Mouse (Mus musculus) MN1 (cell line): ENCODE data around the gene Wdr34.

ENCODE experiments used
- DNase-seq: peaks from one replicate; pipeline ENCODE4 v3.0.0-alpha.2; 2016; ENCODE audit warnings: low spot score

Wdr34 gene

GRCm38 (mm10) chr2:30032244-30032846 lies 16.3 kb downstream of the Wdr34 start:
- DNase-seq = no peak

- no peak for DNase-seq
Observed at GRCm38 (mm10) chr2:30026997-30027396, 21.7 kb downstream of the Wdr34 start.

GRCm38 (mm10) chr2:30025454-30025853 lies 23.2 kb downstream of the Wdr34 start:
- no peak for DNase-seq

GRCm38 (mm10) chr2:30014326-30014966 lies 34.2 kb downstream of the Wdr34 start:
- DNase-seq = no peak

DNA sequence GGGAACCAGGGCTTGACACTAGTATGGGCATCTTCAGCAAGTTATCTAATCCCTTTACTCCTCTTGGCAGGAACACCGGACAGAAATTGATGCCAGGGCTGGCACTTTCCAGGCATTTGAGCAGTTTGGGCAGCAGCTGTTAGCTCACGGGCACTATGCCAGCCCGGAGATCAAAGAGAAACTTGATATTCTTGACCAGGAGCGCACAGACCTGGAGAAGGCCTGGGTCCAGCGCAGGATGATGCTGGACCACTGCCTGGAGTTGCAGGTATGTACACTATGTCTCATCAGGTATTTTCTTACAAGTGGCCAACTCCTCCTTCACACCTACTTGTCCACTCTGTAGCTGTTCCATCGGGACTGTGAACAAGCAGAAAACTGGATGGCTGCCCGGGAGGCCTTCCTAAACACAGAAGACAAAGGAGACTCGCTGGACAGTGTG lies 37.8 kb downstream of the Wdr34 start:
- DNase-seq = peak; percentile 75

GRCm38 (mm10) chr2:30009101-30009500 lies 39.6 kb downstream of the Wdr34 start:
- DNase-seq = no peak

- no peak for DNase-seq
Observed at GRCm38 (mm10) chr2:29991962-29992361, 56.7 kb downstream of the Wdr34 start.
